Mouse (Mus musculus): ENCODE measurements around the gene Axl. TPM values are rescaled to one million over a fixed set of nuclear protein-coding genes. Genes with fewer than 3 reads are reported as not detected.

Axl gene
- polyA plus RNA-seq (2015; fragmentation: Nextera tagmentation; extraction: Ambion mirVana), result 112 and 124 TPM in 2 replicates

- ATAC-seq (ENCODE audit: insufficient number of reproducible peaks, low FRiP score, low TSS enrichment, low read depth), result peak; percentile 88
- Histone ChIP-seq H3K27me3 (no peaks in the 10 kb centered on the region), H3K27ac (replicated peaks) (peak within 1 kb of the TSS; percentile 86), H3K4me2 (replicated peaks) (peak within 1 kb of the TSS; percentile 81), H3K9me3 (replicated peaks) (no peaks in the 10 kb centered on the region), H3K9ac (peak within 1 kb of the TSS; percentile 64), H3K4me1 (peaks cover 32% of the 10 kb centered on the region), H3K4me3 (replicated peaks) (peak within 1 kb of the TSS; percentile 70), H3K36me3 (peaks cover 8% of the 10 kb centered on the region; the same call in 1 of the 2 replicates)
- WGBS, result under 1% methylated on average over 24 of the region's 30 CpGs
Measured at GRCm38 (mm10) chr7:25788220-25789128, at the start of gene Axl. Gene Axl, minus strand, starts transcription at chr7:25788705.

GRCm38 (mm10) chr7:25835188-25835891, 46.8 kb upstream of the Axl start:
- Histone ChIP-seq H3K4me3 (replicated peaks) (no peak overlapping the region), H3K9ac (no peak overlapping the region), H3K36me3 (no peaks in the 10 kb centered on the region), H3K9me3 (replicated peaks) (no peaks in the 10 kb centered on the region), H3K27me3 (no peaks in the 10 kb centered on the region), H3K4me2 (replicated peaks) (no peak overlapping the region), H3K4me1 (peaks cover 10% of the 10 kb centered on the region), H3K27ac (replicated peaks) (no peak overlapping the region)
- no peak for ATAC-seq (ENCODE audit: insufficient number of reproducible peaks, low FRiP score, low TSS enrichment, low read depth)
- 56% methylated on average over 10 of the region's 10 CpGs for WGBS

GRCm38 (mm10) chr7:25831557-25832530, 43.3 kb upstream of the Axl start:
- Histone ChIP-seq H3K27me3 (no peaks in the 10 kb centered on the region), H3K9me3 (replicated peaks) (no peaks in the 10 kb centered on the region), H3K4me2 (replicated peaks) (no peak overlapping the region), H3K9ac (no peak overlapping the region), H3K27ac (replicated peaks) (peak overlapping the region; percentile 77), H3K4me1 (peaks cover 25% of the 10 kb centered on the region), H3K36me3 (no peaks in the 10 kb centered on the region), H3K4me3 (replicated peaks) (no peak overlapping the region)
- 60% methylated on average over 10 of the region's 10 CpGs for WGBS
- ATAC-seq (ENCODE audit: insufficient number of reproducible peaks, low FRiP score, low TSS enrichment, low read depth), result 0 out of 2 replicates have a peak, but pooled peaks have one; percentile 29

GRCm38 (mm10) chr7:25830251-25830650, 41.7 kb upstream of the Axl start:
- peak overlapping the region; percentile 60; the same call in 1 of the 2 replicates for H3K27ac ChIP-seq (replicated peaks)
- no peaks in the 10 kb centered on the region for H3K36me3 ChIP-seq
- H3K9ac ChIP-seq, result no peak overlapping the region
- H3K4me2 ChIP-seq (replicated peaks), result no peak overlapping the region
- no peaks in the 10 kb centered on the region for H3K27me3 ChIP-seq
- H3K9me3 ChIP-seq (replicated peaks), result no peaks in the 10 kb centered on the region
- H3K4me1 ChIP-seq, result peaks cover 27% of the 10 kb centered on the region
- H3K4me3 ChIP-seq (replicated peaks), result no peak overlapping the region
- 30% methylated on average over 2 of the region's 2 CpGs for WGBS
- ATAC-seq (ENCODE audit: insufficient number of reproducible peaks, low FRiP score, low TSS enrichment, low read depth), result no peak

- Histone ChIP-seq H3K4me2 (replicated peaks) (no peak overlapping the region), H3K4me1 (peaks cover 25% of the 10 kb centered on the region), H3K9ac (no peak overlapping the region), H3K27me3 (no peaks in the 10 kb centered on the region), H3K27ac (replicated peaks) (peak overlapping the region; percentile 34; the same call in 1 of the 2 replicates), H3K36me3 (no peaks in the 10 kb centered on the region), H3K9me3 (replicated peaks) (no peaks in the 10 kb centered on the region), H3K4me3 (replicated peaks) (no peak overlapping the region)
- WGBS, result 10% methylated on average over 3 of the region's 3 CpGs
- peak; percentile 49; the same call in 1 of the 2 replicates for ATAC-seq (ENCODE audit: insufficient number of reproducible peaks, low FRiP score, low TSS enrichment, low read depth)
Measured at GRCm38 (mm10) chr7:25827199-25827598, 38.7 kb upstream of the Axl start.

- H3K27ac ChIP-seq (replicated peaks), result no peak overlapping the region
- no peak overlapping the region for H3K4me2 ChIP-seq (replicated peaks)
- peaks cover 21% of the 10 kb centered on the region for H3K4me1 ChIP-seq
- no peak for ATAC-seq (ENCODE audit: insufficient number of reproducible peaks, low FRiP score, low TSS enrichment, low read depth)
- no peaks in the 10 kb centered on the region for H3K27me3 ChIP-seq
- H3K9me3 ChIP-seq (replicated peaks), result no peaks in the 10 kb centered on the region
- no peak overlapping the region for H3K9ac ChIP-seq
- WGBS, result 46% methylated on average over 6 of the region's 6 CpGs
- no peaks in the 10 kb centered on the region for H3K36me3 ChIP-seq
- H3K4me3 ChIP-seq (replicated peaks), result no peak overlapping the region
Measured at GRCm38 (mm10) chr7:25826029-25826428, 37.5 kb upstream of the Axl start.

GRCm38 (mm10) chr7:25825043-25825442, 36.5 kb upstream of the Axl start:
- Histone ChIP-seq H3K9me3 (replicated peaks) (no peaks in the 10 kb centered on the region), H3K4me3 (replicated peaks) (no peak overlapping the region), H3K27ac (replicated peaks) (no peak overlapping the region), H3K4me2 (replicated peaks) (no peak overlapping the region), H3K9ac (no peak overlapping the region), H3K4me1 (peaks cover 14% of the 10 kb centered on the region; the same call in 1 of the 2 replicates), H3K27me3 (no peaks in the 10 kb centered on the region), H3K36me3 (no peaks in the 10 kb centered on the region)
- 43% methylated on average over 9 of the region's 9 CpGs for WGBS
- ATAC-seq (ENCODE audit: insufficient number of reproducible peaks, low FRiP score, low TSS enrichment, low read depth), result no peak

GRCm38 (mm10) chr7:25816241-25816919, 27.9 kb upstream of the Axl start, which contains the start of gene Cyp2s1:
Gene Cyp2s1, minus strand, starts transcription at chr7:25816913.
- H3K36me3 ChIP-seq, result no peaks in the 10 kb centered on the region
- 1% methylated on average over 40 of the region's 40 CpGs for WGBS
- H3K27me3 ChIP-seq, result no peaks in the 10 kb centered on the region; the same call in 1 of the 2 replicates
- peak within 1 kb of the TSS; percentile 93 for H3K4me2 ChIP-seq (replicated peaks)
- no peaks in the 10 kb centered on the region for H3K9me3 ChIP-seq (replicated peaks)
- peak within 1 kb of the TSS; percentile 50 for H3K4me3 ChIP-seq (replicated peaks)
- peak within 1 kb of the TSS; percentile 28; the same call in 1 of the 2 replicates for H3K27ac ChIP-seq (replicated peaks)
- H3K4me1 ChIP-seq, result peaks cover 15% of the 10 kb centered on the region
- ATAC-seq (ENCODE audit: insufficient number of reproducible peaks, low FRiP score, low TSS enrichment, low read depth), result no peak
- H3K9ac ChIP-seq, result peak within 1 kb of the TSS; percentile 35

GRCm38 (mm10) chr7:25815571-25815970, 27.1 kb upstream of the Axl start:
- Histone ChIP-seq H3K9ac (no peak overlapping the region), H3K4me1 (peaks cover 15% of the 10 kb centered on the region), H3K36me3 (no peaks in the 10 kb centered on the region), H3K27ac (replicated peaks) (no peak overlapping the region), H3K4me2 (replicated peaks) (peak overlapping the region; percentile 93), H3K27me3 (no peaks in the 10 kb centered on the region; the same call in 1 of the 2 replicates), H3K4me3 (replicated peaks) (peak overlapping the region; percentile 50), H3K9me3 (replicated peaks) (no peaks in the 10 kb centered on the region)
- WGBS, result 15% methylated on average over 7 of the region's 7 CpGs
- no peak for ATAC-seq (ENCODE audit: insufficient number of reproducible peaks, low FRiP score, low TSS enrichment, low read depth)

- Histone ChIP-seq H3K4me1 (peaks cover 15% of the 10 kb centered on the region), H3K9me3 (replicated peaks) (no peaks in the 10 kb centered on the region), H3K4me2 (replicated peaks) (no peak overlapping the region), H3K27me3 (no peaks in the 10 kb centered on the region; the same call in 1 of the 2 replicates), H3K27ac (replicated peaks) (no peak overlapping the region), H3K4me3 (replicated peaks) (no peak overlapping the region), H3K36me3 (no peaks in the 10 kb centered on the region), H3K9ac (no peak overlapping the region)
- 86% methylated on average over 9 of the region's 9 CpGs for WGBS
- no peak for ATAC-seq (ENCODE audit: insufficient number of reproducible peaks, low FRiP score, low TSS enrichment, low read depth)
Measured at GRCm38 (mm10) chr7:25814711-25815110, 26.2 kb upstream of the Axl start.
